Mouse (Mus musculus): ENCODE results near the gene Ptpn7. TPM values are rescaled to one million over a fixed set of nuclear protein-coding genes. Genes with fewer than 3 reads are reported as not detected.

The Ptpn7 gene
- total and polyA plus RNA-seq, 3 experiments = 202 to 215 TPM; not detected in 1

- Histone ChIP-seq H3K4me3 (ENCODE audit: control insufficient read depth in 1 of 2, insufficient read depth in 1 of 2, low read depth in 2 of 2, low read length in 2 of 2) (peak within 1 kb of the TSS; percentile 73 to 97), H3K27ac (ENCODE audit: control insufficient read depth, low read depth, low read length) (peak within 1 kb of the TSS; percentile 86), H3K9me3 (replicated peaks; ENCODE audit: insufficient read depth, low read length) (no peaks in the 10 kb centered on the region), H3K27me3 (ENCODE audit: control insufficient read depth in 1 of 2, insufficient read depth in 2 of 2, low read length in 2 of 2) (no peaks in the 10 kb centered on the region), H3K36me3 (ENCODE audit: control insufficient read depth in 1 of 2, insufficient read depth in 2 of 2, low read length in 2 of 2) (peaks cover 11 to 16% of the 10 kb centered on the region in 2 experiments), H3K9ac (ENCODE audit: control insufficient read depth, low read depth, low read length, poor library complexity, severe bottlenecking) (peak within 1 kb of the TSS; percentile 98), H3K4me1 (ENCODE audit: control insufficient read depth in 1 of 2, insufficient read depth in 2 of 2, low read length in 2 of 2) (peaks cover 0 to 9% of the 10 kb centered on the region in 2 experiments; a peak in 2 of 4 replicates), H3K79me2 (ENCODE audit: control insufficient read depth, insufficient read depth, low read length, poor library complexity) (peaks cover 24% of the 10 kb centered on the region)
- TF ChIP-seq BHLHE40 (IDR thresholded peaks at IDR 0.05; ENCODE audit: borderline replicate concordance, low read depth, low read length) (no peak), CHD1 (IDR thresholded peaks at IDR 0.05; ENCODE audit: low read depth, low read length) (no peak; the same call in 1 of the 2 replicates), ZMIZ1 (IDR thresholded peaks at IDR 0.05; ENCODE audit: low read depth, low read length) (peak; percentile 58), ETS1 (IDR thresholded peaks at IDR 0.05; ENCODE audit: low read depth, low read length) (peak; percentile 47; the same call in 1 of the 2 replicates), GATA1 (IDR thresholded peaks at IDR 0.05; ENCODE audit: low read depth, low read length) (peak; percentile 54), RCOR1 (IDR thresholded peaks at IDR 0.05; ENCODE audit: low read depth, low read length) (no peak), ZKSCAN1 (IDR thresholded peaks at IDR 0.05; ENCODE audit: low read depth, low read length) (no peak), SIN3A (IDR thresholded peaks at IDR 0.05; ENCODE audit: low read length) (peak; percentile 47; the same call in 1 of the 2 replicates), POLR2AphosphoS2 (IDR thresholded peaks at IDR 0.05; ENCODE audit: low read length) (peak; percentile 87), POLR2A (IDR thresholded peaks at IDR 0.05; ENCODE audit: control insufficient read depth in 1 of 2, insufficient read depth in 1 of 2, low read depth in 1 of 2, low read length in 2 of 2, poor library complexity in 1 of 2) (peak in 1 of 2 experiments; percentile 59; a peak in 3 of 4 replicates), CHD2 (IDR thresholded peaks at IDR 0.05; ENCODE audit: low read length) (0 out of 2 replicates have a peak, but pooled peaks have one; percentile 10), NRF1 (IDR thresholded peaks at IDR 0.05; ENCODE audit: insufficient read depth, low read depth, low read length, poor library complexity, severe bottlenecking) (no peak), TAL1 (IDR thresholded peaks at IDR 0.05; ENCODE audit: low read length) (no peak)
- peak; percentile 70 for DNase-seq (ENCODE audit: low read depth, low spot score)
Observed at GRCm38 (mm10) chr1:135146077-135146945, 13.8 kb downstream of the Ptpn7 start, which contains the start of gene Arl8a. Gene Arl8a, plus strand, starts transcription at chr1:135146824.

DNA sequence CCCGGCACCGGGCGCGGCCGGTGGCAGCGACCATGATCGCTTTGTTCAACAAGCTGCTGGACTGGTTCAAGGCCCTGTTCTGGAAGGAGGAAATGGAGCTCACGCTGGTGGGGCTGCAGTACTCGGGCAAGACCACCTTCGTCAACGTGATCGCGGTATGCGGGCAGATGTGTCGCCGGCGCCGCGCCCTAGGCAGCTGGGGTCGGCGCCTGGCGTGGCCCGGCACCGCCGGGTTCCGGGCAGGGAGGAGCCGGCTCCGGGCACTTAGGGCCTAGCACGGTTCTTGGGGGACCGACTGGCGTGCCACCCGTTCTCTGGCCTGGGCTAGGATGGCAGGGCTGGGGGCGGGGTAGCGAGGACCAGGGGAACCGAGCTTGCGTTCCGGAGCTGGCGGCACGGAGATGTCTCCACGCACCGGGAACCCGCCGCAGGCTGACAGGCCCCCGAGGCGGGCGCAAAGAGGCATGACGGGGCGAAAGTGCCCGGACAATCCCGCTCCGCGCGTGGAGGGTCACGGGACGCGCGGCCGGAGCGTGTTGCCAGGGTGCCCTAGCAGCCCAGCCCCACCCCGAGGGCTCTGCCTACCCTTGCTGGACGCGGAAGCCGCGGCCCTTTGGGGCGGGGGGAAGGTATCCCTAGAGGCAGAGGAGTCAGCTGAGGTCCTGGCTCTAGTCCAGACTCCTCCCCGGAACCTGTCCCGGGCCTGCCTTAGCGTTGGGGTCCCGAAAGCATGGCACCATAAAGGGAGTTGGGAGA, 14.6 kb downstream of the Ptpn7 start:
- Histone ChIP-seq H3K79me2 (ENCODE audit: control insufficient read depth, insufficient read depth, low read length, poor library complexity) (peaks cover 22% of the 10 kb centered on the region), H3K4me1 (ENCODE audit: control insufficient read depth in 1 of 2, insufficient read depth in 2 of 2, low read length in 2 of 2) (peaks cover 0 to 9% of the 10 kb centered on the region in 2 experiments; a peak in 2 of 4 replicates), H3K27ac (ENCODE audit: control insufficient read depth, low read depth, low read length) (peak overlapping the region; percentile 86), H3K36me3 (ENCODE audit: control insufficient read depth in 1 of 2, insufficient read depth in 2 of 2, low read length in 2 of 2) (peaks cover 8 to 15% of the 10 kb centered on the region in 2 experiments), H3K9me3 (replicated peaks; ENCODE audit: insufficient read depth, low read length) (no peaks in the 10 kb centered on the region), H3K27me3 (ENCODE audit: control insufficient read depth in 1 of 2, insufficient read depth in 2 of 2, low read length in 2 of 2) (no peaks in the 10 kb centered on the region), H3K4me3 (ENCODE audit: control insufficient read depth in 1 of 2, insufficient read depth in 1 of 2, low read depth in 2 of 2, low read length in 2 of 2) (peak overlapping the region; percentile 73 to 97), H3K9ac (ENCODE audit: control insufficient read depth, low read depth, low read length, poor library complexity, severe bottlenecking) (peak overlapping the region; percentile 98)
- peak; percentile 97 for DNase-seq (ENCODE audit: low read depth, low spot score)
- no peak for TF ChIP-seq NRF1 (IDR thresholded peaks at IDR 0.05; ENCODE audit: insufficient read depth, low read depth, low read length, poor library complexity, severe bottlenecking)
- TF ChIP-seq SMC3 (IDR thresholded peaks at IDR 0.05; ENCODE audit: low read depth, low read length) = no peak
- no peak for TF ChIP-seq USF2 (IDR thresholded peaks at IDR 0.05; ENCODE audit: borderline replicate concordance in 1 of 2, insufficient read depth in 1 of 2, low read depth in 1 of 2, low read length in 2 of 2)
- TF ChIP-seq POLR2AphosphoS5 (IDR thresholded peaks at IDR 0.05; ENCODE audit: borderline replicate concordance, low read depth, low read length) = no peak
- TF ChIP-seq TBP (IDR thresholded peaks at IDR 0.05; ENCODE audit: low read depth, low read length) = no peak
- no peak for TF ChIP-seq JUND (IDR thresholded peaks at IDR 0.05; ENCODE audit: low read depth, low read length)
- no peak for TF ChIP-seq UBTF (IDR thresholded peaks at IDR 0.05; ENCODE audit: borderline replicate concordance, insufficient read depth, low read depth, low read length)
- no peak for TF ChIP-seq CTCF (IDR thresholded peaks at IDR 0.05 in 2 of 3, conservative IDR thresholded peaks at IDR 0.05 in 1 of 3; ENCODE audit: control insufficient read depth in 1 of 3, insufficient read depth in 1 of 3, low read depth in 2 of 3, low read length in 3 of 3, poor library complexity in 1 of 3, severe bottlenecking in 1 of 3)
- peak in 1 of 2 experiments; percentile 29; a peak in 1 of 4 replicates for TF ChIP-seq EP300 (IDR thresholded peaks at IDR 0.05; ENCODE audit: low read depth in 1 of 2, low read length in 2 of 2)
- TF ChIP-seq HCFC1 (IDR thresholded peaks at IDR 0.05; ENCODE audit: low read depth, low read length) = peak; percentile 68; the same call in 1 of the 2 replicates
- peak; percentile 77 for TF ChIP-seq USF1 (IDR thresholded peaks at IDR 0.05; ENCODE audit: low read depth, low read length)
- no peak for TF ChIP-seq MAX (IDR thresholded peaks at IDR 0.05; ENCODE audit: low read length)
- no peak for TF ChIP-seq TCF12 (IDR thresholded peaks at IDR 0.05; ENCODE audit: low read depth, low read length)
- peak; percentile 65; the same call in 1 of the 2 replicates for TF ChIP-seq BHLHE40 (IDR thresholded peaks at IDR 0.05; ENCODE audit: borderline replicate concordance, low read depth, low read length)
- TF ChIP-seq SIN3A (IDR thresholded peaks at IDR 0.05; ENCODE audit: low read length) = peak; percentile 91
- TF ChIP-seq MXI1 (IDR thresholded peaks at IDR 0.05; ENCODE audit: low read depth, low read length) = peak; percentile 80; the same call in 1 of the 2 replicates
